Mouse (Mus musculus) naive thymus-derived CD4-positive, alpha-beta T cell, adult 2 months (primary cell): Measurements from ENCODE around the gene Zfp202.
"Not testable (repeated sequence)": the region's sequence is repeated elsewhere in the genome, so short reads cannot be mapped to it uniquely, and the experiment has no call there.

Experiments used
- DNase-seq: peaks from one replicate; pipeline ENCODE4 v3.0.0-alpha.2; 2011; ENCODE audit warnings: low read depth

Zfp202 gene

DNA sequence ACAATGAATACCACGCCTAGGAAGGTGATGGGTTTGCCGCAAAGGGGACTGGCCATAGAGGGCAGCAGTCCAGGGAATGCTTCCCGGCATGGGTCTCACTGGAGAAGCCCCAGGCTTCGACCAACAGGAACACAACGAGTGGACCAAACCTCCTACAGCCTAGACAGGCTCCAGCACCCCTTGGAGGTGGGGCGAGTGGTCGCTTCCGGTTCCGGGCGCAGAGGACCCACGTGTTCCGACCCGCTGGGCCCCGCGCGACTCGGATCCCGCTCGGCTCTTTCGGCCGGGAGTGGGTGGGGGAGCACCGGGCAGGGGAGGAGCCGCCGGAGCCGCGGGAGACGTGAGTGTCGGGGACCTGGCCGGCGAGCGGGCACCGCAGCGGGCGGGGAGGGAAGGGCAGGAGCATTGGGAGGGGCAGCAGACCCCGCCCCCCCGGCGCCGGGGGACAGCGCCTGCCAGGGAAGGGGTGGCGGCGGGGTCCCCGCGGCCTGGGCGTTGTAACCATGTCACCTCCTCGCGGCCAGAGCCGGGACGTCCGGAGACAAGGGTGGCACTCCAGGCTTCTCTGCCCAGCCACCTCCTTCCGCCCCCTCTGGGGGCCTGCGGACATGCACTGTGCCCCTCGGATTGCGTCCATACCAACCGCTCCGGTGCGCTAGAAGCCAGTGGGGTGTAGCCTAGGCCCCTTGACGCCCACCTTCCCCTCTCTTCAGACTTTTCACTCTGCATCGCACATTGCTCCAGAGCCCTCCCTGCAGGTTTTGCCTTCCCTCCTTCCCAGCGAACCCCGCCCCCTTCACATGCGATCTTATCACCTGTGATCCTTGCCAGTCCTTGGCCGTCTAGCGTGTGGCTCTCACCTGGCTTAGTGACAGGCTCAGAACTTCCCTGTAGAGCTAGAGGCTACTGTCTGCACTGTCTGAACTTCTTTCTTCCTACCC lies at the start of gene Zfp202:
Zfp202 (plus strand) TSS at position 219 of the 941 bp plus-strand sequence.
- DNase-seq: peak; percentile 57

DNA sequence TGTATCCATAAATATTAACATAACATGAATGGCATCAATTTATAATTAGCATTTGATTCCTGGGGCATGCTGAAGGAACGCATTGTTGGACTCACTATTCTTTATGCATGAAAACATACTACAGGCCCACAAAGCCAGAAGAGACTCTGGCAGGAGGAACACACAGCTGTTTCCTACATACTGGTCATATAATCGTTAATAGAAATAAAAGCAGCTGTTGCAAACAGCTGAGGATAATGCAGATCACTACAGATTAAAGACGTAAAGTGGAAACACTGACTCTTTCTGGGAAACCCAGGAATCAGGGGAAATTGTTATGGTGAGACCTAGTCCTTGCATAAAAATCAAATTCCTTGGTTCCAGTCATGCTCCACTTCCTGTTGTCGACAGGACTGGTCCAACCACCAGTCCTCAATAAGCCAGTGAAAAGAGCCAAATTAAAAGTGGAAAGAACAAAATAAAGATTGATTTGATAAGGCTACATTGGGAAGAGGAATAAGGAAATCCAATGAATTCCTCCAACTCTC lies 36.9 kb upstream of the Zfp202 start:
- no peak for DNase-seq

DNA sequence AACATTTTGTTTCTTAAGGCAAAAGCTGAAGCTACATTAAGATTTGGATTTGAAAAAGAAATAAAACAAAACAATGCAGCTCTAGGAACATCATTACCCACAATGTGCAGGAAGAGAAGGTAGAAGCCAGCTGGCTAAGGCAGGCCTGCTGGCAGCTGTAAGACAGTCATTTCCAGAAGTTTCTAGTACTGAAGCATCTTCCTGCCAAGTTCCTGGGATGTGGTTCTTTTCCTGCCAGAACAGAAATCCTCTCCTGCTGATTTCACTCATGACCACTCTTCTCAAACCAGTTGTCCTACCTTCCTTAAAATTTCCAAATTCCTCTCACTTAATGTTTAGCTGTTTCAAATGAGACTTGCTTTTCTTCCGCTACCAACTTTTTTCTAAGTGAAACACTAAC lies 25.7 kb upstream of the Zfp202 start:
- DNase-seq: no peak

GRCm38 (mm10) chr9:40177017-40177416 lies 15.1 kb upstream of the Zfp202 start:
- no peak for DNase-seq

DNA sequence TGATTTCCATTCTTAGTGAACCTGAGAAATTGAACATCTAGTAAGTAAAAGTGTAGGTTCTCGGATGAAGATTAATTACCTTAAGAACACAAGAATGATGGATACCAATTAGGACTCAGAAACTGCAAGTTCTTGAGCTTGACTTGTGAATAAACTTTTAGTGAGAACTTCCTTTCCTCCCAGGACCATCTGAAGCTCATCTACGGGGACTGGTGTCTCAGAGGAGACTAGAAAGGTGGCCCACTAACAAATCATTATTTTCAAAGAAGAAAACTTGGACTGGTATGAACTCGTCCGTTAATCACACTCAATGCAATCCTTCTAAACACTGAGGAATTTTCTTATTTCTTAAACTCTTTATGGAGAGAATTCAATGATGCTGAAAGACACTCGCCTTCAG lies 11.5 kb upstream of the Zfp202 start, which contains the start of gene Olfr986:
Olfr986 (plus strand) TSS at position 301 of the 400 bp plus-strand sequence.
- no peak for DNase-seq

DNA sequence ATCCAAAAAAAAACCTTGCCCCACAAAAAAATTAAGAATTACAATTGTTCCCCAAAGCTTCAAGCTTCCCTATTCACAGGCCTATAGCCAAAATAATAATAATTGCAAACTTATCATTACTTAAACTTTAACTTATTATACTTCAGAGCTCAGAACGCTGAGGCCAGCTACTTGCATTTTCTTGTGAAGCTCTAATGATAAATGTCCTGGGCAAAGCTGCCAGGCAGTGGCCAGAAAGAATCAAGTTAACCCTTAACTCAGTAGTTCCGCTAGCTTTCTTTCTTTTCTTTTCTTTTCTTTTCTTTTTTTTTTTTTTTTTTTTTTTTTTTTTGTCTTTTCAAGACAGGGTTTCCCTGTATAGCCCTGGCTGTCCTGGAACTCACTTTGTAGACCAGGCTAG lies 7.0 kb upstream of the Zfp202 start:
- not testable (repeated sequence) for DNase-seq

- DNase-seq: peak; percentile 16
These were observed 835 bp upstream of the Zfp202 start for GRCm38 (mm10) chr9:40191086-40191876.

- DNase-seq: no peak
These were observed 3.9 kb downstream of the Zfp202 start for GRCm38 (mm10) chr9:40195981-40196380.

DNA sequence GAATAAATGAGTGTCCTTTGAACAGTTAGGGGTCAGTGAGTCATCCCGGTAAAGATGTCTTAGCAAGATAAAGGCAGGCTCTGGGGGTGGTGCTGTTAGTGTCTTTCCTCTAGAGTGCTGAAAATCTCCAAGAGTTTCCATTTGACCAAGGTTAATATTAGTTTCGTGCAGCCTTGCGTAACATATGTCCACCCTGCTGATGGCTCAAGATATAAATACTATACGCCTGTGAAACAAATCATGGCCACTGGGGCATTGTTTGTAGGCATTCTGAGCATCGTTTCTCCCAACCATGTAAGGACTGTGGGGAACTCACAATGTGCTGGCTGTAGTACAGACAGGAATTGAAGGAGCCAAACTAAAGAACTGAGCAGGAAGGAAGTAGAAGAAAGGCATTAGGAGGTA lies 14.4 kb downstream of the Zfp202 start:
- no peak for DNase-seq

GRCm38 (mm10) chr9:40210744-40211143 lies 18.6 kb downstream of the Zfp202 start:
- no peak for DNase-seq

DNA sequence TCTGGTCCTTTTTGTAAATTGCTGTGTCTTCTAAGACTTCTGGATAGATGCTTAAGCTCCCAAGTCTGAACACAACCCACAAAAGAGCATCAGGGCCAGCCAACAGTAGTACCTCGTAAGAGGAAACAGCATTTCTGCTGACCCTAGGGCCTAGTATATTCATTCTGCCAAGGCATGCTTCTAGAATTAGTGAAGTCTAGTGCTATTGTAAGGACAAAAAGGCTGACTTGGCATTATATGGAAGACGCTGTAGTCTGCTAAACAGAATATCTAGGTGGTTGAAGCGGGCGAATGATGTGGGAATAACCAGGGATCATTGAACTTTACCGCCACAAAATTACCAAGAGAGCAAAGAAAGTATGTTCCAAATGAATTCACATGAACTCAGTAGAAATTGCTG lies 21.9 kb downstream of the Zfp202 start:
- DNase-seq: no peak

GRCm38 (mm10) chr9:40216651-40217050 lies 24.5 kb downstream of the Zfp202 start:
- DNase-seq: no peak

DNA sequence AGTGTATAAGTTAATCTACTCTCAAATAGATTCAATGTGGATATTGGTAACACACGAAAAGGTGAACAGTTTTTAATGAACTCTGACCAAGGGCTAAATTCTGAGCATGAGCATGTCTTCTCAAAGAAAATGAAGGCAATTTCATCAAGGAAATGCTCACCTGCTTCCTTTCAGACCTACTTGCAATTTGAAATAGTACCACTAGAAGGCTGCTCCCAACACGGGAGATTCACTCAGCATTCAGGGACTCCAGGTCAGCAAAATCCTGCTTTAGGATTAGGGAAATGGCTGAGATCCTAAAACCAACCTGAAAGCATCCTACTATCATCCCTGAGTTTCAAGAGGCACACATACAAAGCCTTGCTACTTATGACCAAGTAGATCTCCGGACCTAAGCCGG lies 32.2 kb downstream of the Zfp202 start:
- no peak for DNase-seq

DNA sequence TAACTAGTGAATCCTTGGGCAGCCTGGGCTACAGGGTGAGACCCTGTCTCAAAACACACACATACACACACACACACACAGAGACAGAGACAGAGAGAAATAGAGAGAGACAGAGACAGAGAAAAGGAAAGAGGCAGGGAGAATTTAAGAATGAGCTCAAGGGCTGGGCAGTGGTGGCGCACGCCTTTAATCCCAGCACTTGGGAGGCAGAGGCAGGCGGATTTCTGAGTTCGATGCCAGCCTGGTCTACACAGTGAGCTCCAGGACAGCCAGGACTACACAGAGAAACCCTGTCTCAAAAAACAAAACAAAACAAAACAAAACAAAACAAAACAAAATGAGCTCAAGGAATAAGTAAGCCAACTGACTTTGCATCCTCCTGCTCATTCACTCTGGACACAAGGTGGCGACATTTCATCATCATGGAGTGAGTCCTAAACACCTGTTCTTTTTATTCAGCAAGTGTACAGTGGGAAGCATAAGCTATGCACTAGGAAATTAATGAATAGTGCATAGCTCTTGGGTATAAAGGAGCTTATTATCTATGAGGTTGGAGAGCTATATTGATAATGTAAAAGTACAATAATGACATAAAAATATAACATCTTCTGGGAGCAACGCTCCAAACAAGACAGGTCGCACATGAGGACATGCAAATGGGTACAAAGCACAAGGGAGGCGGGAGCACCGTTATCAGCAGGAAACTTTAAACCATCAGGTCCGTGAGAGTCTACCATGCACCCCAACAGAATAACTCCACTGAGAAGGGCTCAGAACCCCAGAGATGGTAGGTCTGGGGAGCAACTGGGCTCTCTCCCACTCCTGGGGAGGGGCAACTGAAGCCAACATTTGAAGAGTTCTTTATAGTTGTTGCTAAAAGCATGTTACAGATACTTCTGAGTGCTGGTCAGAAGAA lies 36.0 kb downstream of the Zfp202 start:
- peak; percentile 47 for DNase-seq

DNA sequence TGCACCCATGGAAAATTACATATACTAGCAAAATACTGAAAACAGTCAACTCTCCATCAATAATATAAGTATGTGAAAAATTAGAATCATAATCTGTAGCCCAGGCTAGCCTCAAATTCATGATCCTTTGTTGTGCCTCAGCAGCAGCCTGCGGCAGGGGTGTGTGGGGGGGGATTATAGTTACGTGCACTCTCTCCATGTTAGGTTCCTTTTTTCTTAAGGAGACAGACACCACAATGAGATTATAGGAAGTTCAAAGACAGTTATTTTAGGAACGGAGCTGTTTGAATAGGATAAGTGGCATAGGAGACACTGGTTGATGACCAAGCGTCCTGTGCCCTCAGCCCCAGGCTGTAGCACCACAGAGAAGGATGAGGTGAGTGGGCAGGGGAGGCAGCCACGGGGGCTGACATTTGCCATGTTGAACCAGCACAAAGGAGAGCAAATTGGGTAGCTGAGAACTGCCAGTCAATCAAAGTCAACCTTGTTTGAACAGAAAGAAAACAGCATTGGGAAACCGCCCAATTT lies 36.8 kb downstream of the Zfp202 start:
- no peak for DNase-seq

DNA sequence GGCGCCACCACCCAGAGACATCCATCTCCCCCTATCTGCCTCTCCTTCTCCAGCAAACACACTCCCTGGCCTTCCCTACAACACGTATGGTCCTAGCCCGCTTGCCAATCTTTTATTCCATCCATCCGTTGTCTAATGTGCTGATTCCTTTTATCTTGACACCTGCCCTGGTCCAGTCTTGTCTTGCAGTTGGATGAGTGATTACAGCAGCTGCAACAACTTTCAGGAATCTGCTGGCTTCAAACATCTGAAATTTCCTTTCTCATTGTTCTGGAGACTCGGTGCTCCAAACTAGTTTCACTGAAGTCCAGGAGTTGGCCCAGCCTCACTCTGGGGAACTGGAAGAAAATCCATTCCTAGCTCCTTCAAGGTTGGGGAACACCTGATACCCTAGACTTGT lies 37.4 kb downstream of the Zfp202 start:
- no peak for DNase-seq

- DNase-seq: no peak
These were observed 38.9 kb downstream of the Zfp202 start for GRCm38 (mm10) chr9:40231019-40231418.

GRCm38 (mm10) chr9:40234233-40235072 lies 42.3 kb downstream of the Zfp202 start:
- no peak for DNase-seq

DNA sequence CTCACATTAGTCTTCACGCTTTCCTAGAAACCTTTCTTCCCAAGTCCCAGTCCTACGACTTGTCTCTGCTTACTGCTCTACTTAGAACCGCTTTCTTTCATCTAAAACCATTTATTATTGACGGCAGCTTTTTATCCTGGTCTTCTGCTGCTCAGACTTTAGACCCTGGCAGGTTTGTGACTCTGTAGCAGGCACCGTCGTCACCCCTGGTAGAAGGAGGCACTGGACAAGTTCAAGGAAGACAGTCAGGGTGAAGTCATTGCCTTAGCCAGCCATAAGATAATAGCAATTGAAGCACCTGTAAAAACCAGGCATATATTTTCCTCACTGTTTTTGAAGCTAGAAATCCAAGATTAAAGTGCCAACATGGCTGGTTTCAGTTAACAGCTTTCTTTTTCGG lies 43.1 kb downstream of the Zfp202 start:
- DNase-seq: no peak

DNA sequence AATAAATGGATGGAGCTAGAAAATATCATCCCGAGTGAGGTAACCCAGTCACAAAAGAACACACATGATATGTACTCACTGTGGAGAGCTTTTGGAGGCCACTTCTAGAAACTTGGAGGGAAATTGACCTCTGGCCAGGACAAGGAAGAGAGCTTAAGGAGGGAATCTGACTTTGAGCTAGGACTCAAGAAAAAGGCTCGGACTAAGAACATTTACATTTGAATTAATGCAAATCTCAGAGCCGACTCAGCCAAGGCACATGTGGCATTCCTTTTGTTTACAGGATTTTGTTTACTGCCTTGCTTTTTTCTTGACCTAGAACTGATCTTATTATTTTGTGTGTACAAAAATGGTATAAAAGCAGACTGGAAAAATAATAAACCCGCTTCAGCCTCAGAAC lies 47.6 kb downstream of the Zfp202 start:
- DNase-seq: no peak
